Mouse (Mus musculus): ENCODE data around the gene Olfr169. TPM values are rescaled to one million over a fixed set of nuclear protein-coding genes. Genes with fewer than 3 reads are reported as not detected.

The Olfr169 gene
- not detected in 2 replicates for total RNA-seq (2023)

DNA sequence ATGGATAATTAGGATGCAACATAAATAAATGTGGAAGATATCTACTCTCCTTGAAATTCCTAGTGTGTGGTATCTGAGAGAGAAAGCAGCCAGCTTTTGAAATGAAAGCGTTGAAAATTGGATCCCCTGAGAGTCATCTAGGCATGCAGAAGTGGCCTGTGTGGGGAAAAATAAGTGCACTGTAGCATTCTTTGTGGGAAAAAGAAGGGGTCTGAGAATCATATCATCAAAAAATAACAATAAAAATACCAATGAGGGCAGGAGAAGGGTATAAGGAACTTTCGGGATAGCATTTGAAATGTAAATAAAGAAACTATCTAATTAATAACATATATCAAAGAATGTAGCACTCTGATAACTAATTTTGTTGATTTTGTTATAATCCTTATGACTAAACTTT, at the start of gene Olfr169:
TSS of gene Olfr169 (minus strand) at position 101 of the 400 bp plus-strand sequence.

GRCm38 (mm10) chr16:19611782-19612181, 40.2 kb upstream of the Olfr169 start, which contains the start of gene Olfr170:
Gene Olfr170 (minus strand): TSS chr16:19611882.

GRCm38 (mm10) chr16:19535455-19535854, 36.2 kb downstream of the Olfr169 start, which contains the start of gene Olfr168:
Gene Olfr168 (minus strand): TSS chr16:19535555.

GRCm38 (mm10) chr16:19522166-19522565, 49.4 kb downstream of the Olfr169 start, which contains the start of gene Olfr167:
Gene Olfr167 (minus strand): TSS chr16:19522266.

Other genes starting within 250 kb of the Olfr169 start
- not detected in 2 replicates for gene Olfr165, start 148.7 kb downstream of the Olfr169 start, total RNA-seq (2023)
- not detected in 2 replicates for gene Olfr166, start 88.1 kb downstream of the Olfr169 start, total RNA-seq (2023)
- gene Olfr167, start 49.5 kb downstream of the Olfr169 start, total RNA-seq (2023), result not detected in 2 replicates
- gene Olfr168, start 36.3 kb downstream of the Olfr169 start, total RNA-seq (2023), result not detected in 2 replicates
- not detected in 2 replicates for gene Olfr170, start 40.1 kb upstream of the Olfr169 start, total RNA-seq (2023)
- gene Olfr171, start 58.1 kb upstream of the Olfr169 start, total RNA-seq (2023), result not detected in 2 replicates
- gene Lamp3, start 134.6 kb upstream of the Olfr169 start, total RNA-seq (2023), result not detected in 2 replicates
- 6.0 and 7.6 TPM in 2 replicates for gene B3gnt5, start 188.4 kb upstream of the Olfr169 start, total RNA-seq (2023)

Measured in neutrophil, adult 65 days (primary cell).